In genomic region chr3:95870976-95871375, GRCm38 (mm10) we compare ENCODE assay signal across 8 mouse cellular contexts. TPM values are rescaled to one million over a fixed set of nuclear protein-coding genes. Genes with fewer than 3 reads are reported as not detected.
DNase-seq lines count a peak whose midpoint lies in the region; ATAC-seq and TF ChIP-seq lines count a peak whose summit lies in the region.

No protein-coding gene starts in this region.

- ATAC-seq in lung, embryonic 14.5 days (ENCODE audit: insufficient read depth): peak; percentile 18
- peak; percentile 28; the same call in 1 of the 2 replicates for ATAC-seq in limb, embryonic 11.5 days (ENCODE audit: insufficient number of reproducible peaks, low FRiP score, low TSS enrichment, low read depth)
- ATAC-seq in neural tube, embryonic 15.5 days (ENCODE audit: low FRiP score): peak; percentile 48

- H3K4me2 ChIP-seq in lung, embryonic 14.5 days: peak overlapping the region; percentile 80
- peak overlapping the region; percentile 69 for H3K4me2 ChIP-seq in limb, embryonic 11.5 days (ENCODE audit: low read depth, severe bottlenecking)
- H3K4me2 ChIP-seq in neural tube, embryonic 15.5 days: peak overlapping the region; percentile 78

- H3K4me1 ChIP-seq in lung, embryonic 14.5 days (ENCODE audit: insufficient read depth): peaks cover 4% of the 10 kb centered on the region; the same call in 1 of the 2 replicates
- H3K4me1 ChIP-seq in embryonic fibroblast, embryonic 13.5 days (ENCODE audit: control insufficient read depth, insufficient read depth, low read length): no peaks in the 10 kb centered on the region
- peaks cover 4% of the 10 kb centered on the region; the same call in 1 of the 2 replicates for H3K4me1 ChIP-seq in limb, embryonic 11.5 days (ENCODE audit: control insufficient read depth, insufficient read depth, low read length)
- H3K4me1 ChIP-seq in neural tube, embryonic 15.5 days: peaks cover 26% of the 10 kb centered on the region

- no peak for TF ChIP-seq POLR2A in embryonic fibroblast, embryonic 13.5 days (IDR thresholded peaks at IDR 0.05; ENCODE audit: low read depth, low read length)

- intact Hi-C loops in left cerebral cortex, postnatal 4 days (cut with DNase I): no loop called here

- peaks cover 27% of the 10 kb centered on the region for H3K36me3 ChIP-seq in lung, embryonic 14.5 days (ENCODE audit: insufficient read depth)
- H3K36me3 ChIP-seq in limb, embryonic 11.5 days (ENCODE audit: control insufficient read depth, insufficient read depth, low read length): peaks cover 6% of the 10 kb centered on the region
- H3K36me3 ChIP-seq in neural tube, embryonic 15.5 days: peaks cover 26% of the 10 kb centered on the region

- DNase-seq in lung, embryonic 14.5 days: no peak
- DNase-seq in lung, postnatal 25 days (ENCODE audit: low spot score): no peak
- DNase-seq in limb, embryonic 11.5 days (ENCODE audit: low spot score): no peak
- DNase-seq in frontal cortex, postnatal 25 days (ENCODE audit: low spot score in 2 of 2): no peak
- DNase-seq in left cerebral cortex, postnatal 4 days: no peak
- DNase-seq in cerebellum, adult 9-11 months: no peak

- H3K9me3 ChIP-seq in lung, embryonic 14.5 days (ENCODE audit: low read depth, low read length): no peaks in the 10 kb centered on the region
- no peaks in the 10 kb centered on the region for H3K9me3 ChIP-seq in limb, embryonic 11.5 days (ENCODE audit: control insufficient read depth, low read length)
- H3K9me3 ChIP-seq in neural tube, embryonic 15.5 days (replicated peaks): no peaks in the 10 kb centered on the region

- peak overlapping the region; percentile 89 for H3K9ac ChIP-seq in lung, embryonic 14.5 days
- peak overlapping the region; percentile 67 for H3K9ac ChIP-seq in limb, embryonic 11.5 days (ENCODE audit: low read length)
- peak overlapping the region; percentile 77 for H3K9ac ChIP-seq in neural tube, embryonic 15.5 days (replicated peaks)

- H3K4me3 ChIP-seq in lung, embryonic 14.5 days (ENCODE audit: low read depth, low read length): peak overlapping the region; percentile 68
- H3K4me3 ChIP-seq in embryonic fibroblast, embryonic 13.5 days (ENCODE audit: insufficient read depth, low read length): peak overlapping the region; percentile 84
- peak overlapping the region; percentile 53 for H3K4me3 ChIP-seq in limb, embryonic 11.5 days (ENCODE audit: low read depth, low read length)
- peak overlapping the region; percentile 70 for H3K4me3 ChIP-seq in neural tube, embryonic 15.5 days (replicated peaks)

- H3K27ac ChIP-seq in lung, embryonic 14.5 days (ENCODE audit: low read depth): peak overlapping the region; percentile 86
- H3K27ac ChIP-seq in embryonic fibroblast, embryonic 13.5 days (ENCODE audit: insufficient read depth, low read length): peak overlapping the region; percentile 23
- H3K27ac ChIP-seq in limb, embryonic 11.5 days (replicated peaks; ENCODE audit: low read depth, low read length): no peak overlapping the region; the same call in 1 of the 2 replicates
- H3K27ac ChIP-seq in neural tube, embryonic 15.5 days (replicated peaks): peak overlapping the region; percentile 86

- 5% methylated on average over 15 of the region's 15 CpGs for WGBS in lung, embryonic 14.5 days
- 8% methylated on average over 15 of the region's 15 CpGs for WGBS in limb, embryonic 11.5 days
- 8% methylated on average over 15 of the region's 15 CpGs for WGBS in neural tube, embryonic 15.5 days

- H3K27me3 ChIP-seq in lung, embryonic 14.5 days (ENCODE audit: insufficient read depth, low read length): no peaks in the 10 kb centered on the region
- no peaks in the 10 kb centered on the region for H3K27me3 ChIP-seq in limb, embryonic 11.5 days (ENCODE audit: control insufficient read depth, insufficient read depth, low read length)
- no peaks in the 10 kb centered on the region for H3K27me3 ChIP-seq in neural tube, embryonic 15.5 days (replicated peaks)

- no peak for TF ChIP-seq CTCF in lung, embryonic 14.5 days (IDR thresholded peaks at IDR 0.05; ENCODE audit: low read depth)
- no peak for TF ChIP-seq CTCF in embryonic fibroblast, embryonic 13.5 days (IDR thresholded peaks at IDR 0.05; ENCODE audit: borderline replicate concordance, insufficient read depth, low read length)

RNA-seq across cellular contexts. Expression of gene Mrps21, which starts 0.3 kb away (rescaled TPM):
- polyA plus RNA-seq in lung, embryonic 14.5 days (2014; fragmentation: Nextera tagmentation; extraction: Ambion mirVana): 312 and 328 TPM in 2 replicates
- 171 and 236 TPM in 2 replicates for polyA plus RNA-seq in embryonic fibroblast, embryonic 13.5 days (2011; ENCODE audit: insufficient read length, low read depth, missing spikeins)
- polyA plus RNA-seq in limb, embryonic 11.5 days (2014; fragmentation: Nextera tagmentation; extraction: Ambion mirVana): 339 and 359 TPM in 2 replicates
- 284 and 296 TPM in 2 replicates for polyA plus RNA-seq in neural tube, embryonic 15.5 days (2015; fragmentation: Nextera tagmentation; extraction: Ambion mirVana)
- 100 to 1,000 TPM; 126 TPM for total RNA-seq in left cerebral cortex, postnatal 4 days (2021)

RNA-seq across cellular contexts. Expression of gene Ciart, which starts 11.1 kb away (rescaled TPM):
- 5.3 and 6.4 TPM in 2 replicates for polyA plus RNA-seq in lung, embryonic 14.5 days (2014; fragmentation: Nextera tagmentation; extraction: Ambion mirVana)
- polyA plus RNA-seq in embryonic fibroblast, embryonic 13.5 days (2011; ENCODE audit: insufficient read length, low read depth, missing spikeins): 4.3 and 7.8 TPM in 2 replicates
- 7.1 and 7.5 TPM in 2 replicates for polyA plus RNA-seq in limb, embryonic 11.5 days (2014; fragmentation: Nextera tagmentation; extraction: Ambion mirVana)
- polyA plus RNA-seq in neural tube, embryonic 15.5 days (2015; fragmentation: Nextera tagmentation; extraction: Ambion mirVana): 4.3 and 4.5 TPM in 2 replicates
- 1 to 10 TPM; 5.6 to 6.9 TPM for total RNA-seq in left cerebral cortex, postnatal 4 days (2021)

RNA-seq across cellular contexts. Expression of gene Prpf3, which starts 15.3 kb away (rescaled TPM):
- polyA plus RNA-seq in lung, embryonic 14.5 days (2014; fragmentation: Nextera tagmentation; extraction: Ambion mirVana): 53.7 and 63.7 TPM in 2 replicates
- polyA plus RNA-seq in embryonic fibroblast, embryonic 13.5 days (2011; ENCODE audit: insufficient read length, low read depth, missing spikeins): 37.4 and 37.7 TPM in 2 replicates
- polyA plus RNA-seq in limb, embryonic 11.5 days (2014; fragmentation: Nextera tagmentation; extraction: Ambion mirVana): 80.7 and 87.2 TPM in 2 replicates
- polyA plus RNA-seq in neural tube, embryonic 15.5 days (2015; fragmentation: Nextera tagmentation; extraction: Ambion mirVana): 32.2 and 36.3 TPM in 2 replicates
- 10 to 100 TPM; 34.9 to 41.5 TPM for total RNA-seq in left cerebral cortex, postnatal 4 days (2021)

RNA-seq across cellular contexts. Expression of gene BC028528, which starts 20.8 kb away (rescaled TPM):
- 51.4 and 55.4 TPM in 2 replicates for polyA plus RNA-seq in lung, embryonic 14.5 days (2014; fragmentation: Nextera tagmentation; extraction: Ambion mirVana)
- 18.7 and 23.6 TPM in 2 replicates for polyA plus RNA-seq in embryonic fibroblast, embryonic 13.5 days (2011; ENCODE audit: insufficient read length, low read depth, missing spikeins)
- polyA plus RNA-seq in limb, embryonic 11.5 days (2014; fragmentation: Nextera tagmentation; extraction: Ambion mirVana): 6.7 and 7.5 TPM in 2 replicates
- polyA plus RNA-seq in neural tube, embryonic 15.5 days (2015; fragmentation: Nextera tagmentation; extraction: Ambion mirVana): 23.8 and 25.3 TPM in 2 replicates
- 10 to 100 TPM in 1 of 2 experiments, 1 to 10 TPM in 1; 6.8 to 10.8 TPM for total RNA-seq in left cerebral cortex, postnatal 4 days (2021)

RNA-seq across cellular contexts. Expression of gene Aph1a, which starts 22.8 kb away (rescaled TPM):
- polyA plus RNA-seq in lung, embryonic 14.5 days (2014; fragmentation: Nextera tagmentation; extraction: Ambion mirVana): 44.5 and 47.9 TPM in 2 replicates
- polyA plus RNA-seq in embryonic fibroblast, embryonic 13.5 days (2011; ENCODE audit: insufficient read length, low read depth, missing spikeins): 63.3 and 79.1 TPM in 2 replicates
- polyA plus RNA-seq in limb, embryonic 11.5 days (2014; fragmentation: Nextera tagmentation; extraction: Ambion mirVana): 26.1 and 27.3 TPM in 2 replicates
- polyA plus RNA-seq in neural tube, embryonic 15.5 days (2015; fragmentation: Nextera tagmentation; extraction: Ambion mirVana): 31.0 and 39.5 TPM in 2 replicates
- total RNA-seq in left cerebral cortex, postnatal 4 days (2021): 100 to 1,000 TPM in 1 of 2 experiments, 10 to 100 TPM in 1; 91.1 to 101 TPM
